In the genomic region with DNA sequence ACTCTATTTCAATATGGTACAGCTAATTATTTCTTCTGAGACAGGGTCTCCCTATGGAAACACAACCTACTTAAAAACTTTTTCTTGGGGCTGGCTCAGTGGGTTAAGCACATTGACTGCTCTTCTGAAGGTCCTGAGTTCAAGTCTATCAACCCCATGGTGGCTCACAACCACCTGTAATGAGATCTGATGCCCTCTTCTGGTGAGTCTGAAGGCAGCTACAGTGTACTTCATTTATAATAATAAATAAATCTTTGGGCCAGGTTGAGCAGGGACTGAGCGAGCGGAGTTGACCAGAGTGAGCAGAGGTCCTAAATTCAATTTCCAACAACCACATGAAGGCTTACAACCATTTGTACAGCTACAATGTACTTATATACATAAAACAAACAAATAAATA, we compare ENCODE assay signal across 21 mouse cellular contexts. TPM values are rescaled to one million over a fixed set of nuclear protein-coding genes. Genes with fewer than 3 reads are reported as not detected.
DNase-seq lines count a peak whose midpoint lies in the region; ATAC-seq and TF ChIP-seq lines count a peak whose summit lies in the region.
"Had no signal": no experiment of that assay in that cellular context is flagged by ENCODE, and none has a peak within 500 bp of the region (broad histone marks: within the 10 kb centered on the region; RNA-seq: fewer than 3 reads in every experiment).

No protein-coding gene starts in this region.

- no peak overlapping the region for H3K4me2 ChIP-seq in intestine, postnatal 0 days (replicated peaks; ENCODE audit: low read depth)
- no peak overlapping the region for H3K4me2 ChIP-seq in intestine, embryonic 16.5 days (ENCODE audit: low read depth, low read length)
- H3K4me2 ChIP-seq in liver, embryonic 14.5 days (ENCODE audit: low read depth) = no peak overlapping the region
- no peak overlapping the region for H3K4me2 ChIP-seq in liver, embryonic 12.5 days
- H3K4me2 ChIP-seq: embryonic facial prominence, embryonic 15.5 days; forebrain, embryonic 15.5 days; heart, embryonic 13.5 days had no signal

- H3K36me3 ChIP-seq in intestine, postnatal 0 days (ENCODE audit: control insufficient read depth, insufficient read depth) = no peaks in the 10 kb centered on the region; the same call in 1 of the 2 replicates
- H3K36me3 ChIP-seq in intestine, embryonic 16.5 days (ENCODE audit: control insufficient read depth, insufficient read depth, low read length) = no peaks in the 10 kb centered on the region
- no peaks in the 10 kb centered on the region for H3K36me3 ChIP-seq in liver, embryonic 14.5 days (replicated peaks; ENCODE audit: control insufficient read depth, insufficient read depth, low read depth)
- H3K36me3 ChIP-seq in liver, embryonic 12.5 days = no peaks in the 10 kb centered on the region
- peaks cover 0 to 5% of the 10 kb centered on the region in 2 experiments; a peak in 2 of 4 replicates for H3K36me3 ChIP-seq in MEL (ENCODE audit: control insufficient read depth in 1 of 2, insufficient read depth in 2 of 2, low read length in 2 of 2)
- H3K36me3 ChIP-seq: embryonic facial prominence, embryonic 15.5 days; forebrain, embryonic 10.5 days; forebrain, embryonic 15.5 days; G1E; heart, embryonic 13.5 days had no signal

- no peak for TF ChIP-seq EP300 in liver, embryonic 14.5 days (IDR thresholded peaks at IDR 0.05; ENCODE audit: low read depth)
- TF ChIP-seq EP300 in MEL (IDR thresholded peaks at IDR 0.05; ENCODE audit: low read depth in 1 of 2, low read length in 2 of 2) = no peak

- H3K79me2 ChIP-seq in MEL (ENCODE audit: control insufficient read depth, insufficient read depth, low read length, poor library complexity) = no peaks in the 10 kb centered on the region

- H3K9me3 ChIP-seq in intestine, postnatal 0 days (ENCODE audit: control insufficient read depth) = 0 out of 2 replicates have a peak, but pooled peaks cover 3% of the 10 kb centered on the region
- no peaks in the 10 kb centered on the region; the same call in 1 of the 2 replicates for H3K9me3 ChIP-seq in intestine, embryonic 16.5 days (ENCODE audit: control insufficient read depth, low read length)
- H3K9me3 ChIP-seq in liver, embryonic 14.5 days (ENCODE audit: control insufficient read depth, low read length) = no peaks in the 10 kb centered on the region
- no peaks in the 10 kb centered on the region for H3K9me3 ChIP-seq in liver, embryonic 12.5 days (replicated peaks)
- no peaks in the 10 kb centered on the region for H3K9me3 ChIP-seq in MEL (replicated peaks; ENCODE audit: insufficient read depth, low read length)
- H3K9me3 ChIP-seq: embryonic facial prominence, embryonic 15.5 days; forebrain, embryonic 10.5 days; forebrain, embryonic 15.5 days; G1E; heart, embryonic 13.5 days had no signal

- DNase-seq in cerebellum, adult 9-10 months = peak; percentile 5
- DNase-seq in cerebellum, postnatal 14 days = no peak
- DNase-seq in liver, embryonic 14.5 days (ENCODE audit: low read depth in 3 of 3, low spot score in 3 of 3) = no peak
- no peak for DNase-seq in MEL (ENCODE audit: low read depth, low spot score)
- DNase-seq in adrenal gland, postnatal 36 days = no peak
- DNase-seq: adrenal gland, postnatal 14 days; cerebellum, adult 18-20 months; cerebellum, postnatal 10 days; embryo, embryonic 11 days; gastrocnemius, postnatal 10 days; heart, postnatal 36 days had no signal

- TF ChIP-seq POLR2A in MEL (IDR thresholded peaks at IDR 0.05; ENCODE audit: control insufficient read depth in 1 of 2, insufficient read depth in 1 of 2, low read depth in 1 of 2, low read length in 2 of 2, poor library complexity in 1 of 2) = no peak

- peak overlapping the region; percentile 50; the same call in 1 of the 2 replicates for H3K27ac ChIP-seq in intestine, postnatal 0 days (ENCODE audit: low read depth, low read length)
- H3K27ac ChIP-seq in intestine, embryonic 16.5 days (ENCODE audit: low read length) = no peak overlapping the region
- H3K27ac ChIP-seq in liver, embryonic 14.5 days = no peak overlapping the region
- H3K27ac ChIP-seq in liver, embryonic 12.5 days = no peak overlapping the region
- no peak overlapping the region for H3K27ac ChIP-seq in MEL (ENCODE audit: control insufficient read depth, low read depth, low read length)
- H3K27ac ChIP-seq: embryonic facial prominence, embryonic 15.5 days; forebrain, embryonic 10.5 days; forebrain, embryonic 15.5 days; heart, embryonic 13.5 days had no signal

- H3K9ac ChIP-seq in intestine, postnatal 0 days (ENCODE audit: low read depth, low read length) = no peak overlapping the region
- H3K9ac ChIP-seq in intestine, embryonic 16.5 days (ENCODE audit: low read depth, low read length) = no peak overlapping the region
- no peak overlapping the region for H3K9ac ChIP-seq in liver, embryonic 14.5 days (replicated peaks)
- no peak overlapping the region for H3K9ac ChIP-seq in liver, embryonic 12.5 days
- H3K9ac ChIP-seq in MEL (ENCODE audit: control insufficient read depth, low read depth, low read length, poor library complexity, severe bottlenecking) = no peak overlapping the region
- H3K9ac ChIP-seq: embryonic facial prominence, embryonic 15.5 days; forebrain, embryonic 15.5 days; heart, embryonic 13.5 days had no signal

- 89% methylated on average over 2 of the region's 2 CpGs for WGBS in intestine, postnatal 0 days
- WGBS in intestine, embryonic 16.5 days = 93% methylated on average over 2 of the region's 2 CpGs
- WGBS in liver, embryonic 14.5 days (ENCODE audit: insufficient replicate concordance) = 86% methylated on average over 2 of the region's 2 CpGs
- 83% methylated on average over 2 of the region's 2 CpGs for WGBS in liver, embryonic 12.5 days (ENCODE audit: insufficient replicate concordance)

- TF ChIP-seq RAD21 in MEL (IDR thresholded peaks at IDR 0.05; ENCODE audit: low read depth, low read length) = no peak

- H3K4me1 ChIP-seq in intestine, postnatal 0 days (replicated peaks; ENCODE audit: control insufficient read depth, insufficient read depth, low read length) = no peaks in the 10 kb centered on the region
- H3K4me1 ChIP-seq in intestine, embryonic 16.5 days (ENCODE audit: control insufficient read depth, insufficient read depth, low read length) = no peaks in the 10 kb centered on the region
- 0 out of 4 replicates have a peak, but pooled peaks cover 0 to 2% of the 10 kb centered on the region in 2 experiments for H3K4me1 ChIP-seq in liver, embryonic 14.5 days (replicated peaks; ENCODE audit: control insufficient read depth in 2 of 2, insufficient read depth in 2 of 2, low read length in 1 of 2)
- H3K4me1 ChIP-seq in liver, embryonic 12.5 days = peaks cover 3% of the 10 kb centered on the region
- peaks cover 0 to 7% of the 10 kb centered on the region in 2 experiments; a peak in 2 of 4 replicates for H3K4me1 ChIP-seq in MEL (ENCODE audit: control insufficient read depth in 1 of 2, insufficient read depth in 2 of 2, low read length in 2 of 2)
- H3K4me1 ChIP-seq: forebrain, embryonic 15.5 days had no signal

- ATAC-seq in intestine, postnatal 0 days = no peak
- ATAC-seq in intestine, embryonic 16.5 days = no peak
- no peak for ATAC-seq in liver, embryonic 14.5 days (ENCODE audit: insufficient read depth)
- ATAC-seq in liver, embryonic 12.5 days = no peak
- ATAC-seq: forebrain, embryonic 15.5 days; hindbrain, embryonic 16.5 days had no signal

- no peaks in the 10 kb centered on the region for H3K27me3 ChIP-seq in intestine, postnatal 0 days (replicated peaks; ENCODE audit: control insufficient read depth, insufficient read depth, low read length)
- no peaks in the 10 kb centered on the region for H3K27me3 ChIP-seq in intestine, embryonic 16.5 days (replicated peaks; ENCODE audit: control insufficient read depth, insufficient read depth, low read length)
- no peaks in the 10 kb centered on the region for H3K27me3 ChIP-seq in liver, embryonic 14.5 days (ENCODE audit: control insufficient read depth, insufficient read depth, low read length)
- H3K27me3 ChIP-seq in liver, embryonic 12.5 days (replicated peaks) = no peaks in the 10 kb centered on the region
- H3K27me3 ChIP-seq in MEL (ENCODE audit: control insufficient read depth in 1 of 2, insufficient read depth in 2 of 2, low read length in 2 of 2) = no peaks in the 10 kb centered on the region
- H3K27me3 ChIP-seq: embryonic facial prominence, embryonic 15.5 days; forebrain, embryonic 15.5 days; heart, embryonic 13.5 days had no signal

- 0 out of 2 replicates have a peak, but pooled peaks have one; percentile 19 for TF ChIP-seq CTCF in intestine, postnatal 0 days (IDR thresholded peaks at IDR 0.05; ENCODE audit: low read depth)
- TF ChIP-seq CTCF in liver, embryonic 14.5 days (IDR thresholded peaks at IDR 0.05; ENCODE audit: low read depth) = 0 out of 2 replicates have a peak, but pooled peaks have one; percentile 12
- TF ChIP-seq CTCF in MEL (IDR thresholded peaks at IDR 0.05 in 2 of 3, conservative IDR thresholded peaks at IDR 0.05 in 1 of 3; ENCODE audit: control insufficient read depth in 1 of 3, insufficient read depth in 1 of 3, low read depth in 2 of 3, low read length in 3 of 3, poor library complexity in 1 of 3, severe bottlenecking in 1 of 3) = peak in 1 of 3 experiments; percentile 29; a peak in 2 of 6 replicates

- no peak overlapping the region for H3K4me3 ChIP-seq in intestine, postnatal 0 days (ENCODE audit: low read depth, low read length)
- H3K4me3 ChIP-seq in intestine, embryonic 16.5 days (ENCODE audit: low read length) = no peak overlapping the region
- no peak overlapping the region for H3K4me3 ChIP-seq in liver, embryonic 14.5 days (ENCODE audit: insufficient read depth in 1 of 2, low read depth in 2 of 2, low read length in 2 of 2)
- no peak overlapping the region for H3K4me3 ChIP-seq in liver, embryonic 12.5 days
- H3K4me3 ChIP-seq in MEL (ENCODE audit: control insufficient read depth in 1 of 2, insufficient read depth in 1 of 2, low read depth in 2 of 2, low read length in 2 of 2) = no peak overlapping the region
- H3K4me3 ChIP-seq: embryonic facial prominence, embryonic 15.5 days; erythroblast, embryonic 14.5 days; forebrain, embryonic 10.5 days; forebrain, embryonic 15.5 days; heart, embryonic 13.5 days had no signal

TF ChIP-seq in MEL, 35 proteins besides CTCF, POLR2A, EP300 and RAD21 (continues in another document):
- TF ChIP-seq MAZ (IDR thresholded peaks at IDR 0.05; ENCODE audit: low read depth, low read length) = no peak
- TF ChIP-seq SMC3 (IDR thresholded peaks at IDR 0.05; ENCODE audit: low read depth, low read length) = peak; percentile 38
- no peak for TF ChIP-seq NRF1 (IDR thresholded peaks at IDR 0.05; ENCODE audit: insufficient read depth, low read depth, low read length, poor library complexity, severe bottlenecking)

RNA-seq across cellular contexts. Expression of a gene that starts 11.2 kb away (rescaled TPM):
- 35.6 and 36.0 TPM in 2 replicates for polyA plus RNA-seq in intestine, postnatal 0 days (2015; fragmentation: Nextera tagmentation; extraction: Ambion mirVana)
- 61.7 and 63.1 TPM in 2 replicates for polyA plus RNA-seq in intestine, embryonic 16.5 days (2015; fragmentation: Nextera tagmentation; extraction: Ambion mirVana)
- polyA plus RNA-seq in liver, embryonic 14.5 days (2012; rRNA removed) = 7.7 and 8.1 TPM in 2 replicates
- 16.1 and 18.3 TPM in 2 replicates for polyA plus RNA-seq in liver, embryonic 14.5 days (2014; fragmentation: Nextera tagmentation; extraction: Ambion mirVana)
- 23.1 and 26.4 TPM in 2 replicates for polyA plus RNA-seq in liver, embryonic 12.5 days (2016; fragmentation: Nextera tagmentation; extraction: Ambion mirVana)
- 11.9 and 17.0 TPM in 2 replicates for total RNA-seq in MEL (2012; rRNA removed)
- 10 to 100 TPM in 1 of 2 experiments, not detected in 1; 17.7 TPM for polyA plus RNA-seq in MEL (2012; ENCODE audit: insufficient read depth in 1 of 2, insufficient read length in 2 of 2, low read depth in 1 of 2, low replicate concordance in 2 of 2, missing spikeins in 1 of 2)
- 100 to 1,000 TPM; 111 to 124 TPM for total RNA-seq in adrenal gland, postnatal 36 days (2021)
